Mouse (Mus musculus) liver, embryonic 11.5 days (tissue): Measurements from ENCODE around the gene Fbxw5. TPM values are rescaled to one million over a fixed set of nuclear protein-coding genes. Genes with fewer than 3 reads are reported as not detected.
A peak's percentile ranks its signal among the peaks of the same experiment; 100 is the strongest.

Experiments used
- ATAC-seq: fragments of 200-750 bp; cut with Nextera tagmentation; replicated peaks from 2 replicates; pipeline ENCODE4 v1.8.0; 2017; ENCODE audit warnings: moderate number of reproducible peaks, mild to moderate bottlenecking, moderate TSS enrichment, moderate library complexity; ENCODE audit not compliant: low FRiP score
- DNase-seq: peaks from one replicate; pipeline ENCODE4 v3.0.0-alpha.2; 2017; ENCODE audit warnings: low spot score
- H3K27ac ChIP-seq: fragments of 300-500 bp; sonication (generic); 2 replicates; pipeline ENCODE4 v1.5.1; 2014; ENCODE audit warnings: mild to moderate bottlenecking, low read depth, low read length, control low read depth
- H3K27me3 ChIP-seq: fragments of 300-500 bp; sonication (generic); replicated peaks from 2 replicates; pipeline ENCODE4 v1.6.1; 2014; ENCODE audit warnings: low read length, mixed read lengths; ENCODE audit not compliant: control insufficient read depth, insufficient read depth
- H3K36me3 ChIP-seq: fragments of 300-500 bp; sonication (generic); 2 replicates; pipeline ENCODE4 v1.6.1; 2014; ENCODE audit warnings: mild to moderate bottlenecking, low read length, moderate library complexity, mixed read lengths; ENCODE audit not compliant: control insufficient read depth, insufficient read depth
- H3K4me1 ChIP-seq: fragments of 300-500 bp; sonication (generic); replicated peaks from 2 replicates; pipeline ENCODE4 v1.6.1; 2014; ENCODE audit warnings: low read length, mixed read lengths; ENCODE audit not compliant: control insufficient read depth, insufficient read depth
- H3K4me2 ChIP-seq: fragments of 300-500 bp; sonication (generic); 2 replicates; pipeline ENCODE4 v1.6.1; 2014; ENCODE audit warnings: mild to moderate bottlenecking, control low read depth, moderate library complexity
- H3K4me3 ChIP-seq: fragments of 300-500 bp; sonication (generic); 2 replicates; pipeline ENCODE4 v1.5.1; 2014; ENCODE audit warnings: low read depth, low read length, control low read depth
- H3K9ac ChIP-seq: fragments of 300-500 bp; sonication (generic); 2 replicates; pipeline ENCODE4 v1.6.1; 2014; ENCODE audit warnings: low read depth, low read length, control low read depth
- H3K9me3 ChIP-seq: fragments of 300-500 bp; sonication (generic); 2 replicates; pipeline ENCODE4 v1.6.1; 2016; ENCODE audit warnings: low read length, inconsistent platforms, mixed read lengths; ENCODE audit not compliant: control insufficient read depth
- WGBS: fragments of 180-500 bp; shearing (Covaris S2); extraction: QIAGEN DNeasy Blood & Tissue Kit; methylation state at CpG from one replicate; pipeline ENCODE4 v1.1.7; 2014; 5-methylcytosine and 5-hydroxymethylcytosine counted together
- polyA plus RNA-seq: library from polyadenylated mRNA; unstranded; fragments of >200 nt; fragmentation: Nextera tagmentation; extraction: Ambion mirVana; gene quantifications from 2 replicates; pipeline ENCODE4 v1.2.1, GENCODE M21; 2014

The Fbxw5 gene
- polyA plus RNA-seq, 1 experiment from 2014 or later: 63.6 TPM

GRCm38 (mm10) chr2:25460551-25461309, 39.8 kb upstream of the Fbxw5 start, which contains the start of gene Paxx:
Gene Paxx (minus strand): TSS chr2:25461094.
- Histone ChIP-seq H3K4me1 (peaks cover 14% of the 10 kb centered on the region), H3K4me3 (peak within 1 kb of the TSS; percentile 81), H3K27ac (peak within 1 kb of the TSS; percentile 79), H3K4me2 (peak within 1 kb of the TSS; percentile 98), H3K36me3 (no peaks in the 10 kb centered on the region), H3K9ac (peak within 1 kb of the TSS; percentile 82), H3K27me3 (no peaks in the 10 kb centered on the region), H3K9me3 (no peaks in the 10 kb centered on the region)
- under 1% methylated on average over 48 of the region's 48 CpGs for WGBS
- DNase-seq: peak; percentile 85
- peak; percentile 89 for ATAC-seq

DNA sequence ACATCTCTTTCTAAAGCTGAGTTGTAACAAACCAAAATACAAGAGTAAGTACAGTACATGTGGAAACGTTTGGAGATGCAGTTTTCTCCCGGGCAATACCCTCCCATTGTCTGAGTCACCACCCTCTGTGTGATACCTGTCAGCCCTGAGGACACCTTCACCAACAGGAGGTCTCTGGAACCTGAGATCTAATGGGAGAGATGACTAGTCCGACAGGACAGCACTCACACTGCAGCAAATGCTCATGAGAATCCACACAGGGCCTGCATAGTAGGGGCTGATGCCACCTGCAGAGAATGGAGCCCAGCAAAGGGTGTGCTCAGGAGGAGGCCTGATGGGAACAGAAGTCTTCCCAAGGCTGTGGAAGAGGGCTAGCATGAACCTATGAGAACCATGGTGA, 39.1 kb upstream of the Fbxw5 start:
- H3K4me2 ChIP-seq: peak overlapping the region; percentile 98
- H3K27me3 ChIP-seq: no peaks in the 10 kb centered on the region
- WGBS: 25% methylated on average over 3 of the region's 3 CpGs
- no peaks in the 10 kb centered on the region for H3K36me3 ChIP-seq
- no peak for ATAC-seq
- H3K27ac ChIP-seq: peak overlapping the region; percentile 36; the same call in 1 of the 2 replicates
- no peak overlapping the region; the same call in 1 of the 2 replicates for H3K9ac ChIP-seq
- no peaks in the 10 kb centered on the region for H3K9me3 ChIP-seq
- DNase-seq: no peak
- H3K4me1 ChIP-seq: peaks cover 16% of the 10 kb centered on the region
- peak overlapping the region; percentile 81 for H3K4me3 ChIP-seq

- ATAC-seq (no peak), DNase-seq (no peak)
- H3K4me2 ChIP-seq: no peak overlapping the region
- no peak overlapping the region for H3K27ac ChIP-seq
- peaks cover 16% of the 10 kb centered on the region for H3K4me1 ChIP-seq
- H3K9me3 ChIP-seq: no peaks in the 10 kb centered on the region
- H3K36me3 ChIP-seq: no peaks in the 10 kb centered on the region
- no peak overlapping the region for H3K9ac ChIP-seq
- no peak overlapping the region for H3K4me3 ChIP-seq
- 85% methylated on average over 3 of the region's 3 CpGs for WGBS
- no peaks in the 10 kb centered on the region for H3K27me3 ChIP-seq
Measured at GRCm38 (mm10) chr2:25463630-25464029, 36.9 kb upstream of the Fbxw5 start.

DNA sequence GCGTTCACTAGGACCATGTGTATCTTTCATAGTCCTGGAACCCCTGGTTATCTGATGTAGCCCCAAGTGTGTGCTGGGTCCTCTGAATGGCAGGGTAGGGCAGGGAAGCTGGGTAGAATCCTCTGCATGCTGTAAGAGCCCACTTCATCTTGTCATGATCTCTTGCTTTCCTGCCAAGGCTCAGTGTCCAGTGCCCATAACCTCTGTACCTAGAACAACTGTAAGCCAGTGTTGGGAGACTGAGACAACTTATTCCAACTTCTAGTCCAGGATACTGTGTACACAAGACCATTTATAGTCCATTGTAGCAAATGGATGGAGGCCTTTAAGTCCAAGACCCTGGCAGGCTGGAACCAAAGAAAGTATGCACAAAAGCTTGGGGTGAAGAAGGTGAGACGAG, 35.3 kb upstream of the Fbxw5 start:
- Histone ChIP-seq H3K4me2 (no peak overlapping the region), H3K4me1 (peaks cover 5% of the 10 kb centered on the region), H3K9ac (0 out of 2 replicates have a peak overlapping the region, but pooled peaks have one; percentile 28), H3K27me3 (no peaks in the 10 kb centered on the region), H3K27ac (no peak overlapping the region), H3K9me3 (no peaks in the 10 kb centered on the region), H3K36me3 (no peaks in the 10 kb centered on the region), H3K4me3 (no peak overlapping the region)
- no peak for ATAC-seq
- no peak for DNase-seq
- WGBS: 67% methylated on average over 2 of the region's 2 CpGs

- WGBS: 37% methylated on average over 10 of the region's 10 CpGs
- no peaks in the 10 kb centered on the region for H3K9me3 ChIP-seq
- no peaks in the 10 kb centered on the region for H3K27me3 ChIP-seq
- peak overlapping the region; percentile 28; the same call in 1 of the 2 replicates for H3K9ac ChIP-seq
- no peak overlapping the region for H3K4me2 ChIP-seq
- H3K4me3 ChIP-seq: no peak overlapping the region
- ATAC-seq: no peak
- no peak overlapping the region for H3K27ac ChIP-seq
- no peaks in the 10 kb centered on the region for H3K36me3 ChIP-seq
- no peak for DNase-seq
- peaks cover 4% of the 10 kb centered on the region; the same call in 1 of the 2 replicates for H3K4me1 ChIP-seq
Measured at GRCm38 (mm10) chr2:25465816-25466635, 34.5 kb upstream of the Fbxw5 start.

GRCm38 (mm10) chr2:25467606-25468303, 32.8 kb upstream of the Fbxw5 start:
- H3K9ac ChIP-seq: no peak overlapping the region
- DNase-seq: no peak

DNA sequence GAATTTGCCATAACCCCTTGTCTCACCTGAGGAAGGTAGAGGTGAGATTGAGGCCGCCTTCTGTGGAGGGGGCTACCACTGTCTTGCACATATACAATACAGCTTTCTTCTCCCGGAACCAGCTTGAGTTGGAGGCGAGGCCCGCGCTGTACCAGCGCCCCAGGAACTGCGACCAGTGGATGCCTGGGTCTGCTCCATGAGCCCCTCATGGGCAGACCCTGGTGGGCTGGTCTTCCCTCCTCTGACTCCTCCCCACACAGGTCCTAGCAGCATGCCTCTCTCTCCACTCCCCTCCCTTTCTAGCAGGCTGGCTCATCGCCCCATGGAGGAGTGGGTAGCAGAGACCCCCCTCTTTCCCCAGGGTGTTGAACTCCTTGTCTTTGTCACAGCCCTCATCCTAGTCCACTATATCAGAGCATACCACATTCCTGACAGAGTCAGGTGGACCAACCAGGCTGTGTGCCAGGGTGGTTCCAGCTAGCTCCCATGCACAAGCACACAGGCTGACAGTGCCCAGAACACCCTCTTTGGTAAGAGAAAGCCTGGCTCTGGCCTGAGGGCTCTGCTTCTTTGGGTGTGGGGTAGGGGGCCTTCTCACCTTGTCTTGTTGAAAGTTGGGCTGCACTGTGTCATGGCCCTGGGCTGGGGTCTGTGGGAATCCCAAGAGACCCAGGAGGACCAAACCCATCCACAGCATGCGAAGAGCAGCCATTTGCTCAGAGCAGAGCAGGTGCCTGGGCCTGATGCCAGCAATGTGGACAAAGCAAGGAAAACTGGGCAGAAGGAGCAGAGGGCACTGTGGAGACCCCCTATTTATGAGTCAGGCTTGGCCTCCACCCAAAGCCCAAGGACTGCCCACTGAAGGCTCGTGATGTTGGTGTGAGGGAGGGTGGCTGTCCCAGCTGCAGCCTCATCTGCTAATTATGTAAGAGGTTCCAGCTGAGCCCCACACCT, 31.3 kb upstream of the Fbxw5 start:
- H3K4me3 ChIP-seq: no peak overlapping the region
- H3K4me1 ChIP-seq: peaks cover 4% of the 10 kb centered on the region; the same call in 1 of the 2 replicates
- no peaks in the 10 kb centered on the region for H3K36me3 ChIP-seq
- no peaks in the 10 kb centered on the region for H3K9me3 ChIP-seq
- no peak overlapping the region for H3K27ac ChIP-seq
- DNase-seq (no peak), ATAC-seq (no peak)
- no peak overlapping the region for H3K9ac ChIP-seq
- 78% methylated on average over 10 of the region's 10 CpGs for WGBS
- no peaks in the 10 kb centered on the region; the same call in 1 of the 2 replicates for H3K27me3 ChIP-seq
- H3K4me2 ChIP-seq: no peak overlapping the region

More at GRCm38 (mm10) chr2:25467606-25468303, 32.8 kb upstream of the Fbxw5 start:
- H3K4me3 ChIP-seq: no peak overlapping the region
- H3K27me3 ChIP-seq: no peaks in the 10 kb centered on the region; the same call in 1 of the 2 replicates
- WGBS: 68% methylated on average over 14 of the region's 14 CpGs
- H3K27ac ChIP-seq: no peak overlapping the region
- H3K4me1 ChIP-seq: peaks cover 4% of the 10 kb centered on the region; the same call in 1 of the 2 replicates
- ATAC-seq: no peak
- no peaks in the 10 kb centered on the region for H3K9me3 ChIP-seq
- H3K4me2 ChIP-seq: no peak overlapping the region
- no peaks in the 10 kb centered on the region for H3K36me3 ChIP-seq
